Mouse (Mus musculus) intestine, embryonic 16.5 days (tissue): ENCODE measurements around the gene 4930474N05Rik. TPM values are rescaled to one million over a fixed set of nuclear protein-coding genes. Genes with fewer than 3 reads are reported as not detected.

Source experiments
- ATAC-seq: fragments of 200-750 bp; cut with Nextera tagmentation; 2 replicates; pipeline ENCODE4 v1.8.0; 2017; ENCODE audit warnings: moderate TSS enrichment, moderate library complexity
- H3K27ac ChIP-seq: fragments of 300-500 bp; sonication (generic); 2 replicates; pipeline ENCODE4 v1.5.1; 2014; ENCODE audit warnings: mild to moderate bottlenecking, low read length
- H3K27me3 ChIP-seq: fragments of 300-500 bp; sonication (generic); replicated peaks from 2 replicates; pipeline ENCODE4 v1.6.1; 2014; ENCODE audit warnings: low read length, control low read depth, mixed read lengths; ENCODE audit not compliant: control insufficient read depth, insufficient read depth
- H3K36me3 ChIP-seq: fragments of 300-500 bp; sonication (generic); 2 replicates; pipeline ENCODE4 v1.6.1; 2014; ENCODE audit warnings: low read length, control low read depth; ENCODE audit not compliant: control insufficient read depth, insufficient read depth
- H3K4me1 ChIP-seq: fragments of 300-500 bp; sonication (generic); 2 replicates; pipeline ENCODE4 v1.6.1; 2014; ENCODE audit warnings: low read length, control low read depth, mixed read lengths; ENCODE audit not compliant: control insufficient read depth, insufficient read depth
- H3K4me2 ChIP-seq: fragments of 300-500 bp; sonication (generic); 2 replicates; pipeline ENCODE4 v1.6.1; 2014; ENCODE audit warnings: low read depth, low read length, control low read depth
- H3K4me3 ChIP-seq: fragments of 300-500 bp; sonication (generic); 2 replicates; pipeline ENCODE4 v1.5.1; 2014; ENCODE audit warnings: mild to moderate bottlenecking, low read length
- H3K9ac ChIP-seq: fragments of 300-500 bp; sonication (generic); 2 replicates; pipeline ENCODE4 v1.6.1; 2014; ENCODE audit warnings: low read depth, low read length
- H3K9me3 ChIP-seq: fragments of 300-500 bp; sonication (generic); 2 replicates; pipeline ENCODE4 v1.6.1; 2016; ENCODE audit warnings: low read length, control low read depth; ENCODE audit not compliant: control insufficient read depth
- WGBS: fragments of 180-500 bp; shearing (Covaris S2); extraction: QIAGEN DNeasy Blood & Tissue Kit; methylation state at CpG from one replicate; pipeline ENCODE4 v1.1.7; 2014; 5-methylcytosine and 5-hydroxymethylcytosine counted together
- polyA plus RNA-seq: library from polyadenylated mRNA; unstranded; fragments of >200 nt; fragmentation: Nextera tagmentation; extraction: Ambion mirVana; gene quantifications from 2 replicates; pipeline ENCODE4 v1.2.1, GENCODE M21; 2015

4930474N05Rik gene
- not detected in 2 replicates for polyA plus RNA-seq

DNA sequence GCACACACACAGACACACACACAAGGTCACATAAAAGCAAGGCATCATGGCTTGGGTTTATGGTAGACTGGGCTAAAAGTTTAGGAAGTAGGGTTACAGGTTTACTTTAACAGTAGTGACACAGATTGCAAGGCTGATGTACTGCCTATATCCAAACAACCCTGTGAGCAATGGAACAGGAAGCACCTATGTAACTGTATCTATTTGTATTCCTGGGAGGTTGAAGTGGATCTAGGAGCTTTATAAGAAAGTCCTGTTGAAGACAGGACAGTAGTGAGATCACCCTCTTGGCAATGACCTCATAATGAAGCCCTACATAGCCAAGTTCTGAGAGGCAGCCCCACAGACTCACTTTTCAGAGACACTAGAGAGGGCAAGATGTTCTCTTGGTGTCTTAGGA, at the start of gene 4930474N05Rik:
Gene 4930474N05Rik, plus strand, starts transcription at position 301 of the 400 bp plus-strand sequence.
- Histone ChIP-seq H3K4me1 (no peaks in the 10 kb centered on the region), H3K27ac (no peak within 1 kb of the TSS), H3K27me3 (no peaks in the 10 kb centered on the region), H3K36me3 (no peaks in the 10 kb centered on the region), H3K4me3 (no peak within 1 kb of the TSS), H3K9ac (no peak within 1 kb of the TSS), H3K4me2 (no peak within 1 kb of the TSS), H3K9me3 (no peaks in the 10 kb centered on the region)
- ATAC-seq: no peak

DNA sequence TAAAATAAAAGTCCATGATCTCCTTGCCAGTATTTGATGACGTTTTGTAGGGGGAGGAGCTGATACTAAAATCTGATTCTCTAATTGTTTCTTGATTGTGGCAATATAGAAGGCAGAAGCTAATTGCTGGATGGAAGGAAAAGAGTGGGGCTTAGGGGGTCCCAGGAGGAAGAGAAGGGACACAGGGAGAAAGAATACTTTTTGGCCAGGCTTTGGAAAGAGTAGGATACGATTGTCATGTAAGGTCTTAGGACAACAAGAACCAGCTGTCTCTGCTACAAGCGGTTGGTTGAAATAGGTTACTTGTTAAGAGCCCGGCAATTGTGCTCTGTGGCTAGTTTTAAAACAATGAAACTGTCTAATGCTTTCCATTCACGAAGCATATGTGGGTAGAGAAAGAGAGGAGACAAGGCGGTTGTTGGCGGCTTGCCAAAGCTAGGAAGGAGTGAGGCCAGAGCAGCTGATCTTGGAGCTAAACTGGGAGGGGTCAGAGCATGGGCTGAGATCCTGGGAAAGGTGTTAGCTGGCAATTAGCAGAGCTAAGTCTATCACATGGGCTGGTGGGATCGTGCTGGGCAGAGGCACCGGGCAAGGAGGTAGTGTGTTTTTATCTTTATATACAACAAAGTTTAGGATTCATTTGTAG, 45.8 kb upstream of the 4930474N05Rik start:
- H3K27me3 ChIP-seq: no peaks in the 10 kb centered on the region
- no peak overlapping the region for H3K4me2 ChIP-seq
- no peak overlapping the region for H3K27ac ChIP-seq
- 26% methylated on average over 9 of the region's 9 CpGs for WGBS
- no peak overlapping the region for H3K4me3 ChIP-seq
- no peaks in the 10 kb centered on the region for H3K36me3 ChIP-seq
- H3K9me3 ChIP-seq: no peaks in the 10 kb centered on the region
- peak; percentile 67; the same call in 1 of the 2 replicates for ATAC-seq
- no peak overlapping the region for H3K9ac ChIP-seq
- no peaks in the 10 kb centered on the region for H3K4me1 ChIP-seq

DNA sequence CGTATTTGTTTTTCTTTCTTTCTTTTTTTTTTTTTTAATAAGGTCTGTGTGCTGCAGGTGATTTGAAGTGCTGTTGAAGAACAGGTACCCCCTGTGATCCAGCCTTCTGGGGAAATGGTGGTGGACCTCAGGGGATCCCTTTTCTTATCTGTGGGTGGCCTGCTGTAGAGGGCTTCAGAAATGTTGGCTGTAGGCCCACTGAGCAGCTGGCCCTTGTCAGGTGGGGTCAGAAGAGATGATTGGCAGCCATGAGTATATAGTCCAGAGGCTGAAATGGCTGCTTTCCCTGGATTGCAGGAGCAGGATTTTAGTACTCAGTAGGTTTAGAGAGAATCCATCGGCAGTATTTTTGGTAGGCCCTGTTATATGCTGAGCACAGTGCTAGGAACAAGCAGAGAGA, 41.4 kb upstream of the 4930474N05Rik start:
- Histone ChIP-seq H3K36me3 (no peaks in the 10 kb centered on the region), H3K9me3 (no peaks in the 10 kb centered on the region), H3K4me1 (no peaks in the 10 kb centered on the region), H3K9ac (no peak overlapping the region), H3K4me3 (no peak overlapping the region), H3K27ac (no peak overlapping the region), H3K4me2 (no peak overlapping the region), H3K27me3 (no peaks in the 10 kb centered on the region)
- WGBS: 84% methylated on average over 2 of the region's 2 CpGs
- ATAC-seq: no peak

DNA sequence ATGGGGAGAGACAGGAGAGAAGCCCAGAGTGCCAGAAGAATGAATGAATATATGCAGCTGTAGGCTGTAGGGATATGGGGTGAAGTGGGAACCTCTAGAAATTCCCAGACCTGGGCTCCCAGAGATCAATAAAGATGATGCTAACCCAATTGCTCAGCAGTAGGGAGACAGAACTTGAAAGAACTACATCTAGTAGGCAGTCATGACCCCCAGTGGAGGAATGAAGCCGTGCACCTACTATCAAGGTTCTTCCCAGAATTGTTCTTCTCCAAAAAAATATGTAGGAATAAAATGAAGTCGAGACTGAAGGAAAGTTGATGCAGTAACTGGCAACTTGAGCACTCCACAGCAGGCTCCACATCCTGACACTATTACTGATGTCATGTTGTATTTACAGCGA, 3.8 kb downstream of the 4930474N05Rik start:
- H3K27me3 ChIP-seq: no peaks in the 10 kb centered on the region
- H3K27ac ChIP-seq: no peak overlapping the region
- no peaks in the 10 kb centered on the region for H3K9me3 ChIP-seq
- no peak for ATAC-seq
- no peaks in the 10 kb centered on the region for H3K4me1 ChIP-seq
- H3K9ac ChIP-seq: no peak overlapping the region
- 85% methylated on average over 3 of the region's 3 CpGs for WGBS
- H3K36me3 ChIP-seq: no peaks in the 10 kb centered on the region
- no peak overlapping the region for H3K4me3 ChIP-seq
- no peak overlapping the region for H3K4me2 ChIP-seq

DNA sequence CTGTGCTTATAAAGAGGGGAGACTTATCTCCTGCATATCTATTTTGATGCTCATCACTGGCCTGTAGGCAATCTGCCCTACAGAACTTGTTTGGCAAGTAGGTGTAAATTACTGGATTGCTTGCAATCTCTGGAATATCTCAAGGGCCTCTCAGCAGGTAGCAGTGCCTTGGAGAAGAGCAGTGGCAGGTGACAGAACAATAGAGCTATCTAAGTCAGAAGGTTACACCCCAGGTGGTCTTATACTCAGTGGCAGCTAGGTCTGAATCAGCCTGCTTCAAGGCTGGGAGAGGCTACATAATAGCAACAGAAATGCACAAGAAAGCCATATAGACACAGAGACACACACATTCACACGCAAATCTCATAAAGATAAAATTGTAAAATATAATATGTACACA, 4.9 kb downstream of the 4930474N05Rik start:
- no peaks in the 10 kb centered on the region for H3K4me1 ChIP-seq
- 60% methylated on average over 1 of the region's 1 CpGs for WGBS
- no peak for ATAC-seq
- no peaks in the 10 kb centered on the region for H3K36me3 ChIP-seq
- H3K9me3 ChIP-seq: no peaks in the 10 kb centered on the region
- no peak overlapping the region for H3K27ac ChIP-seq
- H3K9ac ChIP-seq: no peak overlapping the region
- H3K4me3 ChIP-seq: no peak overlapping the region
- no peaks in the 10 kb centered on the region for H3K27me3 ChIP-seq
- H3K4me2 ChIP-seq: no peak overlapping the region

DNA sequence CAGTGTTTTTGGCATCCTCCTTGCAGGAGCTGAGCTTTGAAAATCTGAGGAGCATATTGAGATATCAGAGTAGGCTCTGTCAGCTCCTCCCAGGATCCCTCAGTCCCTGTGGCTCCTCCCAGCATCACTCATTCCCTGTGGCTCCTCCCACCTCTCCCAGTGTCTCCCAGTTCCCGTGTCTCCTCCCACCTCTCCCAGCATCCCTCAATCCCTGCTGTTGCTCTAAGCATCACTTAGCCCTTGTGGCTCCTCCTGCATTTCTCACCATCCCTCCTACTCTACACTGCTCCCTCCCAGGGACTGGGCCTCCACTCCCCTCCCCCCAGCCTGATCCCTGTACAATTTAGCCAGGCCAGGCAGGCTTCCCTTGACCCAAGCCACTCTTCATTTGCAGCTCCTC, 6.0 kb downstream of the 4930474N05Rik start:
- no peak overlapping the region for H3K4me2 ChIP-seq
- H3K4me1 ChIP-seq: no peaks in the 10 kb centered on the region
- H3K9ac ChIP-seq: no peak overlapping the region
- no peak overlapping the region for H3K27ac ChIP-seq
- no peaks in the 10 kb centered on the region for H3K9me3 ChIP-seq
- ATAC-seq: no peak
- no peaks in the 10 kb centered on the region for H3K27me3 ChIP-seq
- H3K36me3 ChIP-seq: no peaks in the 10 kb centered on the region
- WGBS: 21% methylated on average over 1 of the region's 1 CpGs
- H3K4me3 ChIP-seq: no peak overlapping the region

DNA sequence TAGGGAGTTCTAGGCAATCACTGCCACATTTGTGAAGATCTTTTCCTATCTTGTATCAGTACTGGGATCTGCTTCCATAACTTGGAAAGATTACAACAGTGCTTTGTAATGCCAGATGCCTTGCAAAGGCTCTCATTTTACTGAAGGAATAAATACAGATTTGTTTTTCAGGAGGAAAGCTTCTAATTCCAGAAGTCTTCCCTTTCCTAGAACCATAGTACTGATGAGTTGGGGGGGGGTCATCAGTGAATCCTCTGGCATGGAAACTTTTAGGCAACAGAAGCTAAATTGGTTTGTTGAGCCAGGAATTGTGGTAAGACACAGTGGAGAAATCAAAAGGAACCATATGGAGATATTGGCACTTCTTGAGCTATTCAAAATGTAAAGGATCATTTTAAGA, 19.8 kb downstream of the 4930474N05Rik start:
- Histone ChIP-seq H3K36me3 (no peaks in the 10 kb centered on the region), H3K9ac (no peak overlapping the region), H3K27me3 (no peaks in the 10 kb centered on the region), H3K27ac (no peak overlapping the region), H3K9me3 (no peaks in the 10 kb centered on the region), H3K4me3 (no peak overlapping the region), H3K4me1 (no peaks in the 10 kb centered on the region), H3K4me2 (no peak overlapping the region)
- ATAC-seq: no peak

DNA sequence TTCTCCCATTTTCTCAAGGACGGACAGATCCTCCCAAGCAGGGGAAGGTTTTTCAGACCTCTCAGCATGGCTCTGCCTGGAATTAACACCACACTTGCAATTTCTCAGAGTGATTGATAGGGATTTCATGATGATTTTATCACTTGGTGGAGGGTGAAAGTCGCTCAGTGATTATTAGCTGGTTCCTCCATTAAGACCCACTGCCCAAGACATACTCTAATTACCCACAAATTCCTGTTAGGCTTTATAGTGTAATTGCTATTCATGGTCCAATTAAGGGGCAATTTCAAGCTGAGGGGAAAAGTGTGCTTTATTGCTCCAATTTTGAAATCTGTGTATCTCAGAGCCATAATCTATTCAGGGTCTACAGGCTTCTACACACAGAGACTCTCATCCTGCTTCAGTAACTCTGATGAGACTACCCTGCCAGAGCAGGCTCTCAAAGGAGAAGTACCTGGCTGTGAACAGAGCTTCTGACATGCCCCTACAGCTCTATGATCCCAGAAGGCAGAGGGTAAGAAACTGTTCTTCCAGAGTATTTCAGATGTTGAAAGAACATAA, 29.1 kb downstream of the 4930474N05Rik start:
- Histone ChIP-seq H3K36me3 (no peaks in the 10 kb centered on the region), H3K9me3 (no peaks in the 10 kb centered on the region), H3K4me1 (no peaks in the 10 kb centered on the region), H3K27ac (no peak overlapping the region), H3K4me2 (no peak overlapping the region), H3K27me3 (no peaks in the 10 kb centered on the region), H3K9ac (no peak overlapping the region), H3K4me3 (no peak overlapping the region)
- ATAC-seq: no peak
- WGBS: 62% methylated on average over 2 of the region's 2 CpGs

DNA sequence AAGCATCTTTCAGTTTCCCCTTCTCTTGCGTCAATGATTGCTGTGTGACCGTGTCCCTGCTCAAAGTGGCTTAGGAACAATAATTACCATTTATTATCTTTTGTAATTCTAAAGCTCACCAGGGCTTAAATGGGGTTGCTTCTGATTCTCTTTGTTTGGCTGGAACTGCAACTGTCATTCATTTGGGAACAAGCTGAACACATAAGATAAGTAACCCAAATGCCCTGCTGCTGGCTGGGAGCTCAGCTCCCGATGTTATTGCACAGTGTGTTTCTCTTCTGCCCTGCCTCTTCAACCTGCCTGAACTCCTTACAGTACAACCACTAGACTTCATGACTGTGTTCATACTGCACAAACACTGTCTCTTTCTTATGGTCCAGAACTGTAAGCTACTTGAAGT, 41.0 kb downstream of the 4930474N05Rik start:
- Histone ChIP-seq H3K4me1 (no peaks in the 10 kb centered on the region), H3K9ac (no peak overlapping the region), H3K27me3 (no peaks in the 10 kb centered on the region), H3K36me3 (no peaks in the 10 kb centered on the region), H3K9me3 (no peaks in the 10 kb centered on the region), H3K4me3 (no peak overlapping the region), H3K27ac (no peak overlapping the region), H3K4me2 (no peak overlapping the region)
- ATAC-seq: no peak
- 68% methylated on average over 3 of the region's 3 CpGs for WGBS

DNA sequence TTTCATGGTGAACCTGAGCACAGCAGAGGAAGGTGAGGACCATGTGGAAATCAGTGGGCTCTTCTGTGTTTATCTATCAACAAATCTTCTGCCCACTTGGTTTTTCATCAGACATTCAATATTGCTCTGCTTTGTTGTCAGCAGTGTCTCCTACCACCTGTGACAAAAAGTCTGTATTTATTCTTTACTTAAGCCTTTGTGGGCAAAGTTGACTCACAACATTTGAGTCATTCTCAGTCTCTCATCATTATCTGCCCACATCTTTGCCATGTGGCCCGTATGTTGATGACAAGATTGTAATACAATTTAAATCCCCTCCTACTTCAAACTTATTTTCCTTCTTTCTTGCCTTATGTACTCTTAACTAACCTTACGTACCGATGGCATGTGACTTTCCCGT, 43.0 kb downstream of the 4930474N05Rik start:
- H3K27me3 ChIP-seq: no peaks in the 10 kb centered on the region
- no peak for ATAC-seq
- no peak overlapping the region for H3K4me3 ChIP-seq
- no peaks in the 10 kb centered on the region for H3K36me3 ChIP-seq
- H3K4me2 ChIP-seq: no peak overlapping the region
- H3K27ac ChIP-seq: no peak overlapping the region
- H3K9ac ChIP-seq: no peak overlapping the region
- 93% methylated on average over 4 of the region's 4 CpGs for WGBS
- H3K9me3 ChIP-seq: no peaks in the 10 kb centered on the region
- H3K4me1 ChIP-seq: no peaks in the 10 kb centered on the region
